ENCODE assay signal across 8 mouse cellular contexts in genomic region chr17:26070136-26070535, GRCm38 (mm10). TPM values are rescaled to one million over a fixed set of nuclear protein-coding genes. Genes with fewer than 3 reads are reported as not detected.
DNase-seq lines count a peak whose midpoint lies in the region; ATAC-seq lines count a peak whose summit lies in the region.

No protein-coding gene starts in this region.

- DNase-seq in kidney, adult 18-20 months = no peak
- DNase-seq in embryonic facial prominence, embryonic 11.5 days (ENCODE audit: low spot score) = no peak
- no peak for DNase-seq in B cell, adult 2 months

- peak overlapping the region; percentile 61 for H3K4me3 ChIP-seq in kidney, embryonic 16.5 days (ENCODE audit: low read length)
- H3K4me3 ChIP-seq in embryonic facial prominence, embryonic 11.5 days (ENCODE audit: low read depth, low read length) = peak overlapping the region; percentile 87; the same call in 1 of the 2 replicates
- H3K4me3 ChIP-seq in intestine, embryonic 15.5 days (replicated peaks) = peak overlapping the region; percentile 88; the same call in 1 of the 2 replicates
- peak overlapping the region; percentile 85; the same call in 1 of the 2 replicates for H3K4me3 ChIP-seq in neural tube, embryonic 12.5 days

- H3K9ac ChIP-seq in kidney, embryonic 16.5 days (replicated peaks; ENCODE audit: low read length) = peak overlapping the region; percentile 81; the same call in 1 of the 2 replicates
- H3K9ac ChIP-seq in embryonic facial prominence, embryonic 11.5 days (replicated peaks; ENCODE audit: low read length) = no peak overlapping the region; the same call in 1 of the 2 replicates
- peak overlapping the region; percentile 77; the same call in 1 of the 2 replicates for H3K9ac ChIP-seq in intestine, embryonic 15.5 days
- H3K9ac ChIP-seq in neural tube, embryonic 12.5 days = peak overlapping the region; percentile 94; the same call in 1 of the 2 replicates

- no peak for ATAC-seq in kidney, embryonic 16.5 days (ENCODE audit: low FRiP score, low TSS enrichment)
- no peak for ATAC-seq in embryonic facial prominence, embryonic 11.5 days (replicated peaks; ENCODE audit: insufficient number of reproducible peaks, low FRiP score, low TSS enrichment, low read depth)
- no peak for ATAC-seq in intestine, embryonic 15.5 days
- no peak for ATAC-seq in neural tube, embryonic 12.5 days (ENCODE audit: low FRiP score, low read depth)
- no peak for ATAC-seq in megakaryocyte progenitor cell, adult 5-6 weeks (replicated peaks; ENCODE audit: poor library complexity)
- ATAC-seq in CD4-positive, CD25-positive, alpha-beta regulatory T cell, adult 4 months = no peak

- H3K4me1 ChIP-seq in kidney, embryonic 16.5 days (ENCODE audit: insufficient read depth, low read length) = peaks cover 34% of the 10 kb centered on the region
- no peaks in the 10 kb centered on the region for H3K4me1 ChIP-seq in embryonic facial prominence, embryonic 11.5 days (ENCODE audit: control insufficient read depth, insufficient read depth, low read length)
- peaks cover 24% of the 10 kb centered on the region for H3K4me1 ChIP-seq in intestine, embryonic 15.5 days (replicated peaks)
- H3K4me1 ChIP-seq in neural tube, embryonic 12.5 days = peaks cover 34% of the 10 kb centered on the region

- peak overlapping the region; percentile 91 for H3K4me2 ChIP-seq in kidney, embryonic 16.5 days (replicated peaks; ENCODE audit: low read depth, low read length)
- H3K4me2 ChIP-seq in embryonic facial prominence, embryonic 11.5 days (ENCODE audit: low read depth, low read length) = peak overlapping the region; percentile 95
- H3K4me2 ChIP-seq in intestine, embryonic 15.5 days (replicated peaks) = peak overlapping the region; percentile 97
- H3K4me2 ChIP-seq in neural tube, embryonic 12.5 days (replicated peaks) = peak overlapping the region; percentile 95

- no peaks in the 10 kb centered on the region for H3K9me3 ChIP-seq in kidney, embryonic 16.5 days (ENCODE audit: low read length)
- H3K9me3 ChIP-seq in embryonic facial prominence, embryonic 11.5 days (replicated peaks; ENCODE audit: control insufficient read depth, low read length) = no peaks in the 10 kb centered on the region
- no peaks in the 10 kb centered on the region for H3K9me3 ChIP-seq in intestine, embryonic 15.5 days
- no peaks in the 10 kb centered on the region for H3K9me3 ChIP-seq in neural tube, embryonic 12.5 days

- no peak overlapping the region for H3K27ac ChIP-seq in kidney, embryonic 16.5 days (ENCODE audit: low read length)
- H3K27ac ChIP-seq in embryonic facial prominence, embryonic 11.5 days (replicated peaks; ENCODE audit: low read depth, low read length) = no peak overlapping the region
- H3K27ac ChIP-seq in intestine, embryonic 15.5 days = no peak overlapping the region
- H3K27ac ChIP-seq in neural tube, embryonic 12.5 days = no peak overlapping the region

- WGBS in kidney, embryonic 16.5 days = 28% methylated on average over 6 of the region's 6 CpGs
- WGBS in embryonic facial prominence, embryonic 11.5 days = 46% methylated on average over 6 of the region's 6 CpGs
- 25% methylated on average over 6 of the region's 6 CpGs for WGBS in intestine, embryonic 15.5 days
- WGBS in neural tube, embryonic 12.5 days = 42% methylated on average over 6 of the region's 6 CpGs

- no peaks in the 10 kb centered on the region for H3K27me3 ChIP-seq in kidney, embryonic 16.5 days (ENCODE audit: insufficient read depth, low read length)
- no peaks in the 10 kb centered on the region for H3K27me3 ChIP-seq in embryonic facial prominence, embryonic 11.5 days (ENCODE audit: control insufficient read depth, insufficient read depth, low read length)
- H3K27me3 ChIP-seq in intestine, embryonic 15.5 days (replicated peaks) = peaks cover 4% of the 10 kb centered on the region; the same call in 1 of the 2 replicates
- H3K27me3 ChIP-seq in neural tube, embryonic 12.5 days (replicated peaks) = peaks cover 7% of the 10 kb centered on the region

- no peaks in the 10 kb centered on the region for H3K36me3 ChIP-seq in kidney, embryonic 16.5 days (ENCODE audit: insufficient read depth, low read length)
- no peaks in the 10 kb centered on the region for H3K36me3 ChIP-seq in embryonic facial prominence, embryonic 11.5 days (replicated peaks; ENCODE audit: control insufficient read depth, insufficient read depth, low read depth, low read length)
- no peaks in the 10 kb centered on the region; the same call in 1 of the 2 replicates for H3K36me3 ChIP-seq in intestine, embryonic 15.5 days
- peaks cover 3% of the 10 kb centered on the region for H3K36me3 ChIP-seq in neural tube, embryonic 12.5 days

RNA-seq across cellular contexts. Expression of gene Rab11fip3, which starts 0.8 kb away (rescaled TPM):
- polyA plus RNA-seq in kidney, embryonic 16.5 days (2015; fragmentation: Nextera tagmentation; extraction: Ambion mirVana) = 30.7 and 41.0 TPM in 2 replicates
- 12.9 and 16.1 TPM in 2 replicates for polyA plus RNA-seq in embryonic facial prominence, embryonic 11.5 days (2014; fragmentation: Nextera tagmentation; extraction: Ambion mirVana)
- polyA plus RNA-seq in intestine, embryonic 15.5 days (2015; fragmentation: Nextera tagmentation; extraction: Ambion mirVana) = 12.4 and 13.6 TPM in 2 replicates
- polyA plus RNA-seq in neural tube, embryonic 12.5 days (2016; fragmentation: Nextera tagmentation; extraction: Ambion mirVana) = 33.8 and 36.7 TPM in 2 replicates
- total RNA-seq in megakaryocyte progenitor cell, adult 5-6 weeks (2015) = 0.69 and 1.6 TPM in 2 replicates
- 0.83 and 1.9 TPM in 2 replicates for total RNA-seq in megakaryocyte progenitor cell, adult 5-6 weeks (2017)
- polyA plus RNA-seq in CD4-positive, CD25-positive, alpha-beta regulatory T cell, adult 4 months (2017; shearing (Covaris generic)) = 1 to 10 TPM; 1.8 to 2.3 TPM

RNA-seq across cellular contexts. Expression of gene Decr2, which starts 20.0 kb away (rescaled TPM):
- polyA plus RNA-seq in kidney, embryonic 16.5 days (2015; fragmentation: Nextera tagmentation; extraction: Ambion mirVana) = 46.9 and 52.3 TPM in 2 replicates
- 18.8 and 19.0 TPM in 2 replicates for polyA plus RNA-seq in embryonic facial prominence, embryonic 11.5 days (2014; fragmentation: Nextera tagmentation; extraction: Ambion mirVana)
- 39.4 and 42.7 TPM in 2 replicates for polyA plus RNA-seq in intestine, embryonic 15.5 days (2015; fragmentation: Nextera tagmentation; extraction: Ambion mirVana)
- polyA plus RNA-seq in neural tube, embryonic 12.5 days (2016; fragmentation: Nextera tagmentation; extraction: Ambion mirVana) = 28.6 and 30.1 TPM in 2 replicates
- 2.9 and 5.3 TPM in 2 replicates for total RNA-seq in megakaryocyte progenitor cell, adult 5-6 weeks (2015)
- 10.1 and 11.7 TPM in 2 replicates for total RNA-seq in megakaryocyte progenitor cell, adult 5-6 weeks (2017)
- polyA plus RNA-seq in CD4-positive, CD25-positive, alpha-beta regulatory T cell, adult 4 months (2017; shearing (Covaris generic)) = 10 to 100 TPM; 27.7 to 35.1 TPM

RNA-seq across cellular contexts. Expression of gene Nme4, which starts 25.3 kb away (rescaled TPM):
- polyA plus RNA-seq in kidney, embryonic 16.5 days (2015; fragmentation: Nextera tagmentation; extraction: Ambion mirVana) = 103 and 112 TPM in 2 replicates
- polyA plus RNA-seq in embryonic facial prominence, embryonic 11.5 days (2014; fragmentation: Nextera tagmentation; extraction: Ambion mirVana) = 91.2 and 104 TPM in 2 replicates
- polyA plus RNA-seq in intestine, embryonic 15.5 days (2015; fragmentation: Nextera tagmentation; extraction: Ambion mirVana) = 96.7 and 107 TPM in 2 replicates
- 50.8 and 54.4 TPM in 2 replicates for polyA plus RNA-seq in neural tube, embryonic 12.5 days (2016; fragmentation: Nextera tagmentation; extraction: Ambion mirVana)
- total RNA-seq in megakaryocyte progenitor cell, adult 5-6 weeks (2015) = 46.5 and 47.1 TPM in 2 replicates
- 42.7 and 45.4 TPM in 2 replicates for total RNA-seq in megakaryocyte progenitor cell, adult 5-6 weeks (2017)
- under 1 TPM; 0.32 to 0.95 TPM for polyA plus RNA-seq in CD4-positive, CD25-positive, alpha-beta regulatory T cell, adult 4 months (2017; shearing (Covaris generic))

RNA-seq across cellular contexts. Expression of gene Tmem8, which starts 43.0 kb away (rescaled TPM):
- polyA plus RNA-seq in kidney, embryonic 16.5 days (2015; fragmentation: Nextera tagmentation; extraction: Ambion mirVana) = 6.5 and 7.1 TPM in 2 replicates
- 0.48 and 0.92 TPM in 2 replicates for polyA plus RNA-seq in embryonic facial prominence, embryonic 11.5 days (2014; fragmentation: Nextera tagmentation; extraction: Ambion mirVana)
- polyA plus RNA-seq in intestine, embryonic 15.5 days (2015; fragmentation: Nextera tagmentation; extraction: Ambion mirVana) = 8.7 and 10.9 TPM in 2 replicates
- 2.3 and 2.4 TPM in 2 replicates for polyA plus RNA-seq in neural tube, embryonic 12.5 days (2016; fragmentation: Nextera tagmentation; extraction: Ambion mirVana)
- 7.2 and 7.4 TPM in 2 replicates for total RNA-seq in megakaryocyte progenitor cell, adult 5-6 weeks (2015)
- 4.9 and 8.6 TPM in 2 replicates for total RNA-seq in megakaryocyte progenitor cell, adult 5-6 weeks (2017)
- polyA plus RNA-seq in CD4-positive, CD25-positive, alpha-beta regulatory T cell, adult 4 months (2017; shearing (Covaris generic)) = 1 to 10 TPM; 5.9 to 8.2 TPM

RNA-seq across cellular contexts. Expression of gene Mrpl28, which starts 53.2 kb away (rescaled TPM):
- 216 and 238 TPM in 2 replicates for polyA plus RNA-seq in kidney, embryonic 16.5 days (2015; fragmentation: Nextera tagmentation; extraction: Ambion mirVana)
- 250 and 261 TPM in 2 replicates for polyA plus RNA-seq in embryonic facial prominence, embryonic 11.5 days (2014; fragmentation: Nextera tagmentation; extraction: Ambion mirVana)
- 218 and 240 TPM in 2 replicates for polyA plus RNA-seq in intestine, embryonic 15.5 days (2015; fragmentation: Nextera tagmentation; extraction: Ambion mirVana)
- 190 and 200 TPM in 2 replicates for polyA plus RNA-seq in neural tube, embryonic 12.5 days (2016; fragmentation: Nextera tagmentation; extraction: Ambion mirVana)
- total RNA-seq in megakaryocyte progenitor cell, adult 5-6 weeks (2015) = 73.3 and 84.4 TPM in 2 replicates
- 40.7 and 46.4 TPM in 2 replicates for total RNA-seq in megakaryocyte progenitor cell, adult 5-6 weeks (2017)
- 100 to 1,000 TPM; 111 to 138 TPM for polyA plus RNA-seq in CD4-positive, CD25-positive, alpha-beta regulatory T cell, adult 4 months (2017; shearing (Covaris generic))

Comparison
In these comparisons a context has a peak if more than half of its experiments do, and no peak if none do; other contexts are left out.
1. RNA of gene Nme4, which starts 25.3 kb away (polyA plus RNA-seq): 103 to 112 TPM in kidney, embryonic 16.5 days, 96.7 to 107 TPM in intestine, embryonic 15.5 days, 91.2 to 104 TPM in embryonic facial prominence, embryonic 11.5 days and 50.8 to 54.4 TPM in neural tube, embryonic 12.5 days; 0.32 to 0.95 TPM in CD4-positive, CD25-positive, alpha-beta regulatory T cell, adult 4 months; every median in the first group is over 10 times any median in the second.
2. Peak in every context shown above with its lines, with median percentiles within 50 percentile points of each other: H3K4me2 ChIP-seq and H3K4me3 ChIP-seq.